Mouse (Mus musculus): ENCODE results near the gene Sptbn4.

Sptbn4 gene

GRCm38 (mm10) chr7:27379836-27380235 lies 67.7 kb downstream of the Sptbn4 start:
- no peak for DNase-seq

- DNase-seq: peak; percentile 39
Measured at GRCm38 (mm10) chr7:27378431-27378830, 69.1 kb downstream of the Sptbn4 start.

- DNase-seq: no peak
Measured at GRCm38 (mm10) chr7:27375274-27375673, 72.2 kb downstream of the Sptbn4 start.

GRCm38 (mm10) chr7:27371715-27372462 lies 75.6 kb downstream of the Sptbn4 start:
- no peak for DNase-seq

GRCm38 (mm10) chr7:27369111-27369510 lies 78.4 kb downstream of the Sptbn4 start:
- DNase-seq: no peak

GRCm38 (mm10) chr7:27367976-27368375 lies 79.5 kb downstream of the Sptbn4 start:
- DNase-seq: no peak

- no peak for DNase-seq
Measured at GRCm38 (mm10) chr7:27366082-27366844, 81.2 kb downstream of the Sptbn4 start.

- no peak for DNase-seq
Measured at GRCm38 (mm10) chr7:27364379-27364778, 83.1 kb downstream of the Sptbn4 start.

- peak; percentile 99 for DNase-seq
Measured at GRCm38 (mm10) chr7:27361283-27361946, 86.1 kb downstream of the Sptbn4 start.

GRCm38 (mm10) chr7:27360749-27361148 lies 86.7 kb downstream of the Sptbn4 start:
- DNase-seq: no peak

GRCm38 (mm10) chr7:27359706-27360358 lies 87.7 kb downstream of the Sptbn4 start:
- no peak for DNase-seq

- no peak for DNase-seq
Measured at GRCm38 (mm10) chr7:27359162-27359561, 88.3 kb downstream of the Sptbn4 start.

- no peak for DNase-seq
Measured at GRCm38 (mm10) chr7:27357595-27357978, 89.9 kb downstream of the Sptbn4 start.

GRCm38 (mm10) chr7:27356861-27357594 lies 90.5 kb downstream of the Sptbn4 start, which contains the start of gene Gm20479:
TSS of gene Gm20479 (minus strand) at chr7:27357419.
- DNase-seq: peak; percentile 24

- peak; percentile 30 for DNase-seq
Measured at GRCm38 (mm10) chr7:27356248-27356647, 91.2 kb downstream of the Sptbn4 start.

GRCm38 (mm10) chr7:27355745-27356240 lies 91.7 kb downstream of the Sptbn4 start, which contains the start of gene Shkbp1:
TSS of gene Shkbp1 (minus strand) at chr7:27356019.
- peak; percentile 87 for DNase-seq

GRCm38 (mm10) chr7:27355261-27355660 lies 92.2 kb downstream of the Sptbn4 start:
- DNase-seq: no peak

- no peak for DNase-seq
Measured at GRCm38 (mm10) chr7:27354783-27355182, 92.7 kb downstream of the Sptbn4 start.

- DNase-seq: no peak
Measured at GRCm38 (mm10) chr7:27354144-27354543, 93.3 kb downstream of the Sptbn4 start.

GRCm38 (mm10) chr7:27345444-27345843 lies 102.0 kb downstream of the Sptbn4 start:
- no peak for DNase-seq

- DNase-seq: no peak
Measured at GRCm38 (mm10) chr7:27342595-27342994, 104.9 kb downstream of the Sptbn4 start.

- DNase-seq: no peak
Measured at GRCm38 (mm10) chr7:27339519-27339918, 108.0 kb downstream of the Sptbn4 start.

All from lung, postnatal 14 days (tissue).